Mouse (Mus musculus): ENCODE measurements around the gene B3galt4.
"Not testable (repeated sequence)": the region's sequence is repeated elsewhere in the genome, so short reads cannot be mapped to it uniquely, and the experiment has no call there.

DNA sequence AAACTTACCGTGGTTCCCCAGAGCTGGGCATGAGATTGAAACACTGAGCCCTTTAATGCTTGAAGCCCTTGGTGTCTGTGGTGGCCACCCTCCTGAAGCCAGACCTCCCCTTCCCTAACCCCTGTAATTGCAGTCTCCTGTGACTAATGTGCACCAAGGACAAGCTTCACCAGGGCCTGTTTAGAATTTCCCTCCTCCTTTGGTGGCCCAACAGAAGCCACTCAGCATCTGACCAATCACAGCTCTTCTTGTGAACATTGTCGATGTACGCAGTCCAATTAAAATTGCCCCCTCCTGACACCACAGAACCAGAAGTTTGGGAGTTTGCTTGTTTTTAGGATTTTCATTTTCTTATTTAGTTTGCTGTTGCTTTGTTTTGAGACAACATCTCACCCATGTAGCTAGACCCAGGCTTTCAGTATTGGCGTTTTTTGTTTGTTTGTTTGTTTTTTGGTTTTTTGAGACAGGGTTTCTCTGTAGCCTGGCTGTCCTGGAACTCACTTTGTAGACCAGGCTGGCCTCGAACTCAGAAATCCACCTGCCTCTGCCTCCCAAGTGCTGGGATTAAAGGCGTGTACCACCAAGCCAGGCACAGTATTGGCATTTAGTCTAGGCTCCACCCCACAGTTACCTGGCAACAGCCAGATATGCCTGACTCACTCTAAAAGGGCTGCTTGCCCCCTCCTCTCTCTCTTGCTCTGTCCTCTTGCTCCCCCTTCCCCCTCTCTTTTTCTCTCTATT, 47.2 kb downstream of the B3galt4 start:
- not testable (repeated sequence) for TF ChIP-seq CTCF (IDR thresholded peaks at IDR 0.05; ENCODE audit: insufficient read depth, low read length); POLR2A (IDR thresholded peaks at IDR 0.05; ENCODE audit: borderline replicate concordance, extremely low read depth, low read depth, low read length)
